Mouse (Mus musculus) lung, postnatal 0 days (tissue): ENCODE data around the gene Rnf38.

ENCODE experiments used
- CTCF ChIP-seq: IDR thresholded peaks from 2 replicates; pipeline ENCODE4 v1.5.1; 2016; ENCODE audit warnings: antibody characterized with exemption, mild to moderate bottlenecking
- EP300 ChIP-seq: IDR thresholded peaks from 2 replicates; pipeline ENCODE4 v1.6.1; 2016; ENCODE audit warnings: antibody characterized with exemption, mild to moderate bottlenecking, control low read depth

DNA sequence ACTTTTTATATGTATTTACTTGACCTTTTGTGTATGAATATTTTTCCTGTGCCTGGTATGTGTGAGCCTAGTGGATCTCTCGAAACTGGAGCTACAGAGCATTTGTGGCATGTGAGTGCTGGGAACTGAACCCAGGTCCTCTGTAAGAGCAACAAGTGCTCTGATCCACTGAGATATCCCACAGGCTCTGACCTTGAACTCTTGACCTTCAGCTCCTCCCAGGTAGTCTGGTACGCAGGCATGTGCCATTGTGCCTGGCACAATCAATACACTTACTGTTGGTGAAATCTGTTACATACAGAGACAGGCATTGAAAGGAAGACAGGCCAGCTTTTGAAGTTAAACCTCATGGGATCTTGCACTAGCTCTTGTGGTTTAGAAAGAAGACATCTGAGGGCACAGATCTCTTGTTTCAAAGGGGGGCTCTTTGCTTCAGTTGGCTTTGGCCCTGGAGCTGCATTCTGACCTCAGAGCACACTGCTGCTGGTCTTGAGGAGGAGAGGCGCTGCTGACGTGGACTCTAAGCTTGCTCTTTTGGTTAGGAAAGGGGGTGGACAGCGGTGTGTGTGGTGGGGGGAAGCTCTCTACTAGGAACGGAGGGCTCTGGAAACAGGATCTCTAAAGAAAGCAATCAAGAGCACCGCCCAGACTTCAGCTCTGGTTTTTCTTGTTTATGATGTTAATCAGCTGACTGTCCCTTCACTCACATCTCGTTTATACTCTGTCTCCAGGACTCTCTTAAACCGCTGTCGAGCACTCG is 135.8 kb downstream of the Rnf38 start:
- TF ChIP-seq CTCF = no peak
- no peak for TF ChIP-seq EP300
